Mouse (Mus musculus): ENCODE measurements at regions not wholly inside any gene's neighbourhood (a gene's known extent, or its start where the extent isn't known, plus 50 kb on each side); places are given as distances from the start of the nearest gene placed in this dataset.

GRCm38 (mm10) chr8:26844809-26845143 is 132.3 kb upstream of the Zfp703 start:
- no peak for DNase-seq (ENCODE audit: low spot score in 2 of 2)

DNA sequence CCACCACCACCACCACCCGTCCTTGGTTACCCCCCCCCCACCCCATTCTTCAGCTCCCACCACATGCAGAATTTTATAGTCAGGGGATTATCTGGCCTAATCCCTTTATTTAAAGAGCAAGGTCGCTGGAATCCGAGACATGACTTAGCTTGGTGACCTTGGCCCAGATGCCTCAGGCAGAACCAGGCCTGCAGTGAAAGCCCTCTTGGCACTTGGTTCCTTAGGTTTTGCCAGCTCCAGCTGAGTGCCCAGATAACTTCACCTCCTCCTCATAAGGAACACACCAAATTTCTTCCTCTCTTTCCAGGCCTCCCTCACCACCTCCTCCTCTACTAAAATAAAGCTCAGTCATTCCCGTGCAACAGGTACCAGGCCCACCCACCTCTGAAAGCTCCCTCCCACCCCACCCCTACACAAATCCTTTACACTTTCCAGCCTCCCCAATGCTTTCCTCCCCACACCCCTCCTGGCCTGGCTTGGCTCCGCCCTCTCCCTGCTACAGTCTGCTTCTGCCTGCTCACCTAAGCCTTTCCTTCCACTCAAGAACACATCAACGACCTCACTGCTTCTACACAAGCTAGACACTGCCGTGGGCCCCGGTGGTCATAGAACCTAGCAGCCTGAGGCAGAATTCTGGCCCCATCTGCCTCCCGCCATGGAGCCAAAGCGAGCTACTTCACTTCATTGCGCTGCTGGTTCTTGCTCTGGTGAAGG is 131.5 kb upstream of the Zfp703 start:
- no peak for DNase-seq (ENCODE audit: low spot score in 2 of 2)

DNA sequence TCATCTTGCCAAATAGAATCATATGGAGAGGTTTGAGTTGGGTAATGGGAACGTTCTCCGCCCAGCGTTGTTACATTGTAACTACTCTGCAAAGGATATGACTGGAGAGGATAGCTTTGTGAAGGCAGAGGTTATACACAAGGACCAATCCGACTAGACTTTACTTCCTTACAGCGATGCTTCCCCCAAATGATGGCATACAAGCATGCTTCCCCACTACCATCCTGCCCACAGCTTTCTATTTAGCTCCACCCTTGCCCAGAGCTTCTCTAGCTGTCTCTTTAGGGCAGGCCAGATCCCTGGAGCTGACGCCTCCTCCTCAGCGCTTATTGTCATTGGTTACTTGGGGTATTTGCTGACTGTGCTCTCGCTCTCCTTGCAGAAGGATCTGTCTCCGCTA is 130.1 kb upstream of the Zfp703 start:
- no peak for DNase-seq (ENCODE audit: low spot score in 2 of 2)

DNA sequence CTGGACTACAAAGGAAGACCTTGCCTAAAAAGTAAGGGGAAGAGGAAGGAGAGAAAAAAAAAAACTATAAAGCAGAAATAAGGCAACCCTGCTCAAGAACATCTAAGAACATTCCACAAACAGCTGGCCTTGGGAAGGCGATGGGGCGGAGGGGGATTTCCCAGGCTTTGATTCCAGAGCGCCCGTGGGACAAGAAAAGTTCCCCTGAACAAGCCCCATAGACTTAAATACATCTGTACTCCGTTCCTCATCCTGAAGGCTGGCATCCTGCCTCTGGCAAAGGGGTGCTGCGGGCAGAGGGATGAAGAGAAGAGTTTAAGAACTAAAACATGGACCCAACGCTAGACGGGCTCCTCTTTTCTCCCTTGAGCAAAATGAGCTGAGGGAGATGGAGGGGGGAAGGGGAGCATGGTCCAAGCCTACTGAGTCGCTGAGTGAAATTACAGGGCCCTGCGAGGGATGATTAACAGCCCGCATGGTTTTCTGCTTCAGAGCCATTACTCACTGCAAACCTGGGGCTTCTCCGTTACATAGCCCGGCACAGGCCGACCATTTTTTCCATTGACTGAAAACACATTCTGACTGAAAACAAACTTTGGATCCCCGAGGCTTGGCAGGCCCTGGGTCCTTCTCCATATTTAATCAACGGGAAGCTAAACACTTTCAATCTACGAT is 128.9 kb upstream of the Zfp703 start:
- no peak for DNase-seq (ENCODE audit: low spot score in 2 of 2)

GRCm38 (mm10) chr8:26848955-26849684 is 128.0 kb upstream of the Zfp703 start:
- DNase-seq (ENCODE audit: low spot score in 2 of 2), result no peak

GRCm38 (mm10) chr8:26851871-26852800 is 125.0 kb upstream of the Zfp703 start:
- DNase-seq (ENCODE audit: low spot score in 2 of 2), result no peak

DNA sequence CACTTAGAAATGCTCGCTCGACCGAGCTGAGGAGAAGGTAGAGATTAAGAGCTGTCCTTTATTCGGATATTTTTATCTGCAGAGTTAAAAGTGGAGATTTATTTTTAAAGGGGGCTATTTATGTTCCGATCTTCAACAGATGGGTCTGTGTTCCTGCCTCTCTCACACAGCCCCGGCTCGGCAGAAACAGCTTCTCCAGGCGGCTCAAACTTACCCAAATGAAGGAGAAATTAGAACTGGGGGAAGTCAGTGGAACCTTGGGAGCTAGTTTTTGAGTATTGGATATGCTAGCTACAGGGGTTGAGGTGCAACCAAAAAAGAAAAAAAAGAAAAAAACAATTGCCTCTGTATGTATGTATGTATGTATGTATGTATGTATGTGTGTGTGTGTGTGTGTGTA is 124.2 kb upstream of the Zfp703 start:
- DNase-seq (ENCODE audit: low spot score in 2 of 2), result no peak

DNA sequence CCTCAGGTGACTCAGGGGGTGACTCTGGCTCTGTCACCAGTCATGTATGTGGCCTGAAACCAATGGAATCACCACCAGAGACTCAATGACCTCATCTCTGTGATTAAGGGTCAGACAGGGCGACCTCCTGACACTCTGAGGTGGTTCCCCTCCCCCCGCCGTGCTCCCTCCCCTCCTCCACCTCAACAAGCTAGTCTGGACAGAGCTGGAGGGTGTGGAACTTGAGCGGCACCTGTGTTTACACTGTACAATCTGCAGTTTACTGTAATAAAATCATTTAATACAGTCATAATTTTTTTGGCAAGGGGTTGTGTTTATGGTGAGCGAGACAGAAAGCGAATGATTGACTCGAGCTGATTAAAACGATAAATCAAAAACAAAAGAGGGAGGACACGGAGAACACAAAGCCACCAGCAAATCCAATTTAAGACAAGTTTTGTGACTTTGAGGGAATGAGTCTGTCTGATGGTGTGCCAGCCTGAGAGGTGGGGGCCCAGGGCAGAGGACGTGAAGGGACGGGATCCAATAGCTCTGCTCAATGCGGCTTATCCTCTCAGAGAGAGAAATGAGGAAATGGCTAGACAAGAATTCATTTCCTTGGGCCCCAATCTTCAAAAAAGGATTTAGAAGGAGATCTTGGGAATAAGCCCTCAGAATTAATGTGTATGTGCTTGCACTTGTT is 122.4 kb upstream of the Zfp703 start:
- DNase-seq (ENCODE audit: low spot score in 2 of 2), result no peak

DNA sequence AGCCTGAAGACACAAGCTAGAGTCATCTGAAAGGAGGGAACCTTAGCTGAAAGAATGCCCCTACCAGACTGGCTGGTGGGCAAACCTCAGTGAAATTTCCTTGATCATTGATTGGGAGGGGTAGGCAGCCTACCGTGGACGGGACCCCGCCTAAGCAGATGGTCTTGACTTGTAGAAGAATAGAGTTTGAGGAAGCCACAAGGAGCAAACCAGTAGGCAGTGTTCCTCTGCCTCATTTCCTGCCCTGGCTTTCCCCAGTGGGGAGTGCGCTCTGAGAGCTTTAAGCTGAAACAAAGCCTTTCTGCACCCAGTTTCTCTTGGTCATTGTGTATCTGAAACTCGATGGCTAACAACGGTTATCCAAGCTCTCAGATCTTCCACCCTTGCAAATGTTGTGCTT is 121.9 kb upstream of the Zfp703 start:
- no peak for DNase-seq (ENCODE audit: low spot score in 2 of 2)

DNA sequence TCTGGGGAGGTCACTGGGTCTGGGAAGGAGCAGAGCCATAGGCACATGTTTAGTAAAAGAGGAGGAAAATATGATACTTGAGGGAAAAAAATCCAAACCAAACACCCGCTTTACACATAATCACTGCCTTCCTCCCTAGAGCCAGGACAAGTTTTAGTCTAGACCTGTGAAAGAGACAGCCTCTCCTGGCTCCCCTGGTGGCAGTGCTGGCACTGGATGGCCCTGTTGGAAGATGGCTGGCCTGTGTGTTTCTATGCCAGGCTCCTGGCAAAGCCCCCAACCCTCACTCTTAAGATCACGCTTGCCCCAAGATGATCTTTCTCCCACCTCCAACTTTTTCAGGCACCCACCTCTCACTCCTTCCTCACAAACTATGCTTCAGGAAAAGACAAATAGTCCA is 112.6 kb upstream of the Zfp703 start:
- DNase-seq (ENCODE audit: low spot score in 2 of 2), result no peak

DNA sequence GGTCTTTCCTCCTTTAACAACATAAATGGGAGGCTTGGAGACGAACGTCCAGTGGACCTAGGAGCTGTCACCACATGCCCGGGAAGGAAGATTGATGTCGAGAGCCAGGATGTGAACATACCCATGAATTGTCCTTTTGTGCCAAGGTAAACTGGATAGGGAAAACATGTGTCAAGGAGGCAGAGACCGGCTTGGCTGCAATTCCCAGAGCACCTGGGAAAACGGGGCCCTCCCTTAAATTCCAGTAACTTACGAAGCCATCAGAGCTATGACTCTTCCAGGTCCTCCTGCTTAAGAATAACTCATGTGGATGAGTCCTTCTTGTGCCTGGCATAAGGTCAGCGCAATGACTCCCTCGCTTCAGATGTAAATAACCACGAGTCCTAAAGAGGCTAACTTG is 112.2 kb upstream of the Zfp703 start:
- no peak for DNase-seq (ENCODE audit: low spot score in 2 of 2)

GRCm38 (mm10) chr8:26868101-26868848 is 108.8 kb upstream of the Zfp703 start:
- DNase-seq (ENCODE audit: low spot score in 2 of 2), result no peak

DNA sequence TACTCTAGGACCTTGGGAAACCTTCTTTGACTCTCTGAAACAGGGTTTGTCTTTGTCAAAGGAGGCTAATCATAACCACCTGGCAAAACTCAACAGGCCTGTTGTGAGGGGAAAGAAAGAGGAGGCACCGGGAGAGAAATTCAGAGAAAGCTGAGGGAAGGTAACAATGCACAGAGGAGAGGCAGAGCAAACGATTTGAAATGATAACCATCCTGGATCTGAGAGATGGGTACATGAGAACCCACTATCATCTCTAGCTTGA is 108.3 kb upstream of the Zfp703 start:
- DNase-seq (ENCODE audit: low spot score in 2 of 2), result no peak

DNA sequence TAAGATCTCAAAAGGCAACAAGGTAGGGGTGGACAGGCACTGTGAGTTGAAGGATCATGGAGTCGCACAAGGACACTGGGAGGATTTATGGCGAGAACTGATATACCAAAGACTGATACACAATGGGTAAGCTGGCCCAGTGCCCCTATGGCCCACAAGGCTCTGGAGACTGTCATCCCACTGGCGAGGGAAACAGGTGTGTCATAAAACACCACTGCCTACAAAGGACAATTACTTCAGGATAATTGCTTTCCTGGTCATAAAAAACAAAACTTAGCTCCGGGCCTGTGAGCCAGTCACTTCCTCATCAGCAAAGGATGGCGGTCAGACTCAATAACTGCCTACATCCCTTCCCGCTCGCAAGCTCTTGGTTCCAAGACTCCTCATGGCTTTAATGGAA is 105.3 kb upstream of the Zfp703 start:
- no peak for DNase-seq (ENCODE audit: low spot score in 2 of 2)

GRCm38 (mm10) chr8:26872382-26872781 is 104.7 kb upstream of the Zfp703 start:
- no peak for DNase-seq (ENCODE audit: low spot score in 2 of 2)

DNA sequence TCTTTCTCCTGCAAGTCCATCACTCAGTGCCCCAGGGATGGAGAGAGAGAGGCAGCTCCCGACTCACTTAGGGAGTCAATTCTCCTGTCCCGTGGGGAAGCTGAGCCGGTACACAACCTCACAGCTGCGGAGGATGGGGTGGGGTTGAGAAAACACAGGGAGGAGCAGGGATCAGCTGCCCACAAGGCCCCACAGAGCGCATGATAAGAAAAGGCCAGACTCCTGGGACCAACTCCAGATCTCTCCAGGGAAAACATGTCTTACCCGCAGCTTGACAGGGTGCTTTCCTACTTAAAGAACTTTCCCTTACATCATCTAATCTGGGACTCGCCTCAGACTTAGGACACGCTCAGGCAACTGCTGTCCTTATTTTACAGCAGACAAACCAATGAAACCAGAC is 104.3 kb upstream of the Zfp703 start:
- no peak for DNase-seq (ENCODE audit: low spot score in 2 of 2)

- no peak for DNase-seq (ENCODE audit: low spot score in 2 of 2)
Measured at GRCm38 (mm10) chr8:26880177-26880576, 96.9 kb upstream of the Zfp703 start.

DNA sequence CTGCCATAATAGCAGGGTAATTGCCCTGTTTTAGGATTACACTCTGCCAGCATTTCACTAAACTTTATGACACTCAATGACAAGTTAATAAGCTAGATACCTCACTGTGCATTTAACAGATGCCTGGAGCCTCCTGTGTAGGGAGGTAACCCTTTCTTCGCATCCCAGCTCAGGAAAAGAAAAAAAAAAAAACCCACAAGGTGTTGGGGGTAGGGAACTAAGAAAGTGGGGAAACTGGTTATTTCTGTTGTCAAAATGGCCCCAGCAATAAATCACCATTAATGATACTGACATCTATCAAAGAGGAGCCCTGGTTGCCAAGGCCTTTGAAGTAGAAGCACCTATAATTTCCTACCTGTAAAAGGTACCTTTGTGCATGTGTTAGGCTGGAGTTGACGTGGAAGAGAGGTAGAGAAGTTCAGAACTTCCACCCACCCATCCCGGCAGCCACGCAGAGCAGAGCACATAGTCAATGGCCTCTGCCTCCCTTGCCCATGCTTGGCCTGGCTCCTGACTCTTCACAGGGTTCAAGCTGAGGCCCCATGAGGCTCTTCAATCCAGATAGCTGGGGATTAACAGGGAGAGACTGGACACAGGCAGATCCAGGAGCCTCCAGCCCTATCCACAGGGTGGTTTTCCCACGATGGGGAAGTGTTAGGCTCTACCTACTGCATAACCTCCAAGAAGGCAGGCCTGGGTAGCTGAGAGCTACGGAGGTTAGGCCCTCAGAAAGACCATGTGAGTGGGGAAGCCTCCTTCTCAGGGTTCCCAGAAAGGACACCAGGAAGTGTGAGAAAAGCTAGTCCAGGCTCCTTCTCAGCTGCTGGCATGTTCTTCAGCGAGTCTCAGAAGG is 95.6 kb upstream of the Zfp703 start:
- no peak for DNase-seq (ENCODE audit: low spot score in 2 of 2)

DNA sequence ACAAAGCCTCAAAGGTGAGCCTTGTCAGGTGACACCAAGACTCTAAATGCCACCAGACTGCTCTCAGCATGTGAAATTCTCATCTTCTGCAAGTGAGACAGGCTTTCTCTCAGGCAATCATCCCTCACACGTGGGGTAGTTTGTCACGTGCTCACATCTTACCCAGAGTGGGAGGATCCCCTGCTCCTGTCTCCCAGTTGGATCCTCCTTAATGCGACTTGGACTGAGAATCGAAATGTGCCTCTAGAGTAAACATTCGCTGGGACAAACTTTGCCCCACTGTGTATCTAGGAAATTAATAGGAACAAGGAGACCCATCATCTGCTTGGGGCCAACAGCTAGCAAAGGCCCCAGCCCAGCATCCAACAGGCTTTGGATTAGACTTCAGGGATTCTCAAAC is 94.5 kb upstream of the Zfp703 start:
- DNase-seq (ENCODE audit: low spot score in 2 of 2), result no peak

- DNase-seq (ENCODE audit: low spot score in 2 of 2), result no peak
Measured at GRCm38 (mm10) chr8:26883285-26883684, 93.8 kb upstream of the Zfp703 start.
